Mouse (Mus musculus): ENCODE measurements around the gene Nt5dc3. TPM values are rescaled to one million over a fixed set of nuclear protein-coding genes. Genes with fewer than 3 reads are reported as not detected.

Gene Nt5dc3
- polyA plus RNA-seq, 1 experiment from 2014 or later: 7.8 TPM

- H3K4me2 ChIP-seq (ENCODE audit: low read length): no peak overlapping the region
- H3K9me3 ChIP-seq (ENCODE audit: control insufficient read depth, low read length): no peaks in the 10 kb centered on the region
- no peaks in the 10 kb centered on the region for H3K36me3 ChIP-seq (ENCODE audit: control insufficient read depth, insufficient read depth)
- peaks cover 17% of the 10 kb centered on the region for H3K4me1 ChIP-seq (replicated peaks; ENCODE audit: control insufficient read depth, insufficient read depth, low read length)
- no peak overlapping the region for H3K27ac ChIP-seq (ENCODE audit: low read length)
- ATAC-seq: no peak
- H3K9ac ChIP-seq (replicated peaks; ENCODE audit: low read depth, low read length): no peak overlapping the region
- H3K27me3 ChIP-seq (replicated peaks; ENCODE audit: control insufficient read depth, insufficient read depth, low read length): no peaks in the 10 kb centered on the region
- 79% methylated on average over 4 of the region's 4 CpGs for WGBS
- no peak overlapping the region for H3K4me3 ChIP-seq (replicated peaks; ENCODE audit: low read length)
Measured at GRCm38 (mm10) chr10:86773360-86773759, 5.4 kb upstream of the Nt5dc3 start.

DNA sequence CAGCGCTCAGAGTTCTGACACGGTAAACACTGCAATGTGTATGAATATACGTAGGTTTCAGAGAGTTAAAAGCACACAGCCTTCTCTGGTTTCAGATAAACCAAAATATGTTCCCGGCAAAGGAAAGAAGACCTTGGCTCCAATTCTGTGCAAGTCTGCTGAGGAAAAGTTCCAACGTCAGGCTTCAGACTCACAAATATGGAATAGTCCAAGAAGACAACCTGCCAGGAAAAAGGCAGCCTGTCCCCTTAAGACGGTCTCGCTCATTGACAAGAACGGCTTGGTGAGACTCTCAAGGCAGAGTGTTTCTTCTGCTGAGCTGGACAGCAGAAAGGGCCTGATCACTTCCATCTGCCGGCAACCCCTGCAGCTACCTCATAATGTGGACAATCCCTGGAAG lies 2.5 kb upstream of the Nt5dc3 start:
- Histone ChIP-seq H3K27ac (ENCODE audit: low read length) (no peak overlapping the region), H3K4me1 (replicated peaks; ENCODE audit: control insufficient read depth, insufficient read depth, low read length) (peaks cover 20% of the 10 kb centered on the region)

GRCm38 (mm10) chr10:86777614-86778319 lies 1.0 kb upstream of the Nt5dc3 start:
- H3K4me3 ChIP-seq (replicated peaks; ENCODE audit: low read length): peak overlapping the region; percentile 68
- no peaks in the 10 kb centered on the region for H3K27me3 ChIP-seq (replicated peaks; ENCODE audit: control insufficient read depth, insufficient read depth, low read length)
- WGBS: 43% methylated on average over 19 of the region's 19 CpGs
- peaks cover 29% of the 10 kb centered on the region for H3K4me1 ChIP-seq (replicated peaks; ENCODE audit: control insufficient read depth, insufficient read depth, low read length)
- peak overlapping the region; percentile 70 for H3K9ac ChIP-seq (replicated peaks; ENCODE audit: low read depth, low read length)
- no peak for ATAC-seq
- H3K27ac ChIP-seq (ENCODE audit: low read length): no peak overlapping the region
- no peaks in the 10 kb centered on the region for H3K9me3 ChIP-seq (ENCODE audit: control insufficient read depth, low read length)
- no peaks in the 10 kb centered on the region for H3K36me3 ChIP-seq (ENCODE audit: control insufficient read depth, insufficient read depth)
- peak overlapping the region; percentile 86 for H3K4me2 ChIP-seq (ENCODE audit: low read length)

More for the DNA sequence above, 2.5 kb upstream of the Nt5dc3 start:
- Histone ChIP-seq H3K4me3 (replicated peaks; ENCODE audit: low read length) (no peak overlapping the region), H3K4me2 (ENCODE audit: low read length) (no peak overlapping the region), H3K36me3 (ENCODE audit: control insufficient read depth, insufficient read depth) (no peaks in the 10 kb centered on the region), H3K27me3 (replicated peaks; ENCODE audit: control insufficient read depth, insufficient read depth, low read length) (no peaks in the 10 kb centered on the region), H3K9ac (replicated peaks; ENCODE audit: low read depth, low read length) (no peak overlapping the region), H3K9me3 (ENCODE audit: control insufficient read depth, low read length) (no peaks in the 10 kb centered on the region)
- no peak for ATAC-seq
- WGBS: 71% methylated on average over 9 of the region's 9 CpGs

DNA sequence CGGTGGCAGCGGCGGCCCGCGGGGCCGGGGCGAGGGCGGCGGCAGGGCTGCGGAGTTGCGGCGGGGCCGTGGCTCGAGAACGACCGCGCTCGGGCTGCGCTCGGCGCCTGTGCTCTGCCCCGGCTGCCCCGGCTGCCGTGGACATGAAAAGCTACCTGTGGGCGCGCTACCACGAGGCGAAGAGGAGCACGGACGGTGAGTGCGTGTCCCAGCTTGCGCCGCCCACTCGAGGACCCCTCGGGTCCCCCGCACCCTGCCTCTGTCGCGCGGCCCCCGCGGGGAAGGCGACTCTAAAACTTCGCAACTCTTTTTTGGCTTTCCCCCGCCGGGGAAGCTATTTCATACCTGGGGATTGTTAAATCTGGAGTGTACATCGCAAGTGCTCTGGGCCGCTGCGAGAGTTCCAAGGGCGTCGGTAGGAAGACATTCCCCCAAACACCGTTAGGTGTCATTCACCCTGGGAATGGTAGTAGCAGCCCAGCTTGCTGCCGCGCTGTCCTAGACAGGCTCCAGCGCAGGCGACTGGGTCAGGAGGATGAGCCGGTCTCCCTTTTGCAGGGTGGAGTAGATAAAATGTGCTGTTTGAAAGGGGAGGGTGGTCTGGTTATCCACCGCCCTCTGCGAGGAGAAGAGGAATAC lies 431 bp downstream of the Nt5dc3 start:
- Histone ChIP-seq H3K36me3 (ENCODE audit: control insufficient read depth, insufficient read depth) (no peaks in the 10 kb centered on the region), H3K4me2 (ENCODE audit: low read length) (peak overlapping the region; percentile 86), H3K9me3 (ENCODE audit: control insufficient read depth, low read length) (no peaks in the 10 kb centered on the region), H3K4me3 (replicated peaks; ENCODE audit: low read length) (peak overlapping the region; percentile 68), H3K27me3 (replicated peaks; ENCODE audit: control insufficient read depth, insufficient read depth, low read length) (no peaks in the 10 kb centered on the region), H3K4me1 (replicated peaks; ENCODE audit: control insufficient read depth, insufficient read depth, low read length) (peaks cover 29% of the 10 kb centered on the region), H3K27ac (ENCODE audit: low read length) (peak overlapping the region; percentile 17), H3K9ac (replicated peaks; ENCODE audit: low read depth, low read length) (peak overlapping the region; percentile 70)
- under 1% methylated on average over 57 of the region's 58 CpGs for WGBS
- ATAC-seq: peak; percentile 51

GRCm38 (mm10) chr10:86779816-86780500 lies 1.2 kb downstream of the Nt5dc3 start:
- no peaks in the 10 kb centered on the region for H3K36me3 ChIP-seq (ENCODE audit: control insufficient read depth, insufficient read depth)
- WGBS: 15% methylated on average over 12 of the region's 12 CpGs
- H3K27ac ChIP-seq (ENCODE audit: low read length): no peak overlapping the region; the same call in 1 of the 2 replicates
- H3K4me2 ChIP-seq (ENCODE audit: low read length): peak overlapping the region; percentile 86
- H3K9ac ChIP-seq (replicated peaks; ENCODE audit: low read depth, low read length): peak overlapping the region; percentile 70
- H3K9me3 ChIP-seq (ENCODE audit: control insufficient read depth, low read length): no peaks in the 10 kb centered on the region
- no peak for ATAC-seq
- H3K4me3 ChIP-seq (replicated peaks; ENCODE audit: low read length): peak overlapping the region; percentile 68
- H3K4me1 ChIP-seq (replicated peaks; ENCODE audit: control insufficient read depth, insufficient read depth, low read length): peaks cover 29% of the 10 kb centered on the region
- no peaks in the 10 kb centered on the region for H3K27me3 ChIP-seq (replicated peaks; ENCODE audit: control insufficient read depth, insufficient read depth, low read length)

- Histone ChIP-seq H3K36me3 (ENCODE audit: control insufficient read depth, insufficient read depth) (no peaks in the 10 kb centered on the region), H3K4me2 (ENCODE audit: low read length) (no peak overlapping the region), H3K27me3 (replicated peaks; ENCODE audit: control insufficient read depth, insufficient read depth, low read length) (no peaks in the 10 kb centered on the region), H3K27ac (ENCODE audit: low read length) (no peak overlapping the region), H3K9ac (replicated peaks; ENCODE audit: low read depth, low read length) (no peak overlapping the region), H3K9me3 (ENCODE audit: control insufficient read depth, low read length) (no peaks in the 10 kb centered on the region), H3K4me3 (replicated peaks; ENCODE audit: low read length) (no peak overlapping the region), H3K4me1 (replicated peaks; ENCODE audit: control insufficient read depth, insufficient read depth, low read length) (peaks cover 28% of the 10 kb centered on the region)
- WGBS: 27% methylated on average over 5 of the region's 5 CpGs
- ATAC-seq: no peak
Measured at GRCm38 (mm10) chr10:86781641-86782040, 2.8 kb downstream of the Nt5dc3 start.

DNA sequence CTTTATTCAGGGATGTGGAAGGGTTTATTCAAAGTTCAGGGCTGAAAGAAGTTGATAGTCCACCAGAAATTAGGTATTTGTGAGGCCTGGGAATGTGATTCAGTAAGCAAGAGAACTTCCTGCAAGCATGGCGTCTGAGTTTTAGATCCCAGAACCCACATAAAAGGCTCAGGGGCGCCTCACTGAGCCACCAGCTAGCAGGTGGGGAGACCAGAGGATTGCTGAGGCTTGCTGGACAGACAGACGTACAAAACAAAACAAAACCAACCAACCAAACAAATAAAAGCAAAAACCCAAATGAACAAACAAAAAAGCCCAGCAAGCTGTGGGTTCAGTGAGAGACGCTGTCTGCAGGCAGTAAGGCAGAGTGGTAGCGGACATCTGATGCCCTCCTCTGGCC lies 3.9 kb downstream of the Nt5dc3 start:
- H3K4me2 ChIP-seq (ENCODE audit: low read length): no peak overlapping the region
- no peak for ATAC-seq
- no peak overlapping the region for H3K27ac ChIP-seq (ENCODE audit: low read length)
- no peaks in the 10 kb centered on the region for H3K27me3 ChIP-seq (replicated peaks; ENCODE audit: control insufficient read depth, insufficient read depth, low read length)
- no peaks in the 10 kb centered on the region for H3K9me3 ChIP-seq (ENCODE audit: control insufficient read depth, low read length)
- H3K36me3 ChIP-seq (ENCODE audit: control insufficient read depth, insufficient read depth): no peaks in the 10 kb centered on the region
- H3K9ac ChIP-seq (replicated peaks; ENCODE audit: low read depth, low read length): no peak overlapping the region
- H3K4me3 ChIP-seq (replicated peaks; ENCODE audit: low read length): no peak overlapping the region
- WGBS: 38% methylated on average over 5 of the region's 5 CpGs
- peaks cover 26% of the 10 kb centered on the region for H3K4me1 ChIP-seq (replicated peaks; ENCODE audit: control insufficient read depth, insufficient read depth, low read length)

DNA sequence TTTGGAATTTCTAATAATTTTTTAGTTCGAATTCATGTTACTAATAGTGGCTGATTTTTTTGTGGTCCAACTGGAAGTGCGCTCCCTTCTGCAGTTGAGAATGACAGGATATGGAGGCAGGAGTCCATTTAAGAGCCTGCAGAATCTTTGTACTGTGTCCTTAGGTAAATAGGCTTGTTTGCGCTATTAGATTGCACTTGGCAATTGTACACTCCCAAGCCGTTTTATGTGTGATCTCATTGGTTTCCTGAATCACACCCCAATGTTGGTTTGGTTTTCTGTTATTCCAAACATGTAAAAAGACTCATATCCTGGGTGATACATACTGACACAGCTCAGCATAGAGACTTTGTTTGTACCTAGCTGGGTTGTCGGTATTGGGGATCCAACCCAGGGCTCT lies 4.8 kb downstream of the Nt5dc3 start:
- H3K36me3 ChIP-seq (ENCODE audit: control insufficient read depth, insufficient read depth): no peaks in the 10 kb centered on the region
- peaks cover 25% of the 10 kb centered on the region for H3K4me1 ChIP-seq (replicated peaks; ENCODE audit: control insufficient read depth, insufficient read depth, low read length)
- H3K9ac ChIP-seq (replicated peaks; ENCODE audit: low read depth, low read length): no peak overlapping the region
- no peaks in the 10 kb centered on the region for H3K27me3 ChIP-seq (replicated peaks; ENCODE audit: control insufficient read depth, insufficient read depth, low read length)
- no peaks in the 10 kb centered on the region for H3K9me3 ChIP-seq (ENCODE audit: control insufficient read depth, low read length)
- no peak overlapping the region for H3K4me2 ChIP-seq (ENCODE audit: low read length)
- no peak for ATAC-seq
- 81% methylated on average over 5 of the region's 5 CpGs for WGBS
- H3K4me3 ChIP-seq (replicated peaks; ENCODE audit: low read length): no peak overlapping the region
- H3K27ac ChIP-seq (ENCODE audit: low read length): no peak overlapping the region

DNA sequence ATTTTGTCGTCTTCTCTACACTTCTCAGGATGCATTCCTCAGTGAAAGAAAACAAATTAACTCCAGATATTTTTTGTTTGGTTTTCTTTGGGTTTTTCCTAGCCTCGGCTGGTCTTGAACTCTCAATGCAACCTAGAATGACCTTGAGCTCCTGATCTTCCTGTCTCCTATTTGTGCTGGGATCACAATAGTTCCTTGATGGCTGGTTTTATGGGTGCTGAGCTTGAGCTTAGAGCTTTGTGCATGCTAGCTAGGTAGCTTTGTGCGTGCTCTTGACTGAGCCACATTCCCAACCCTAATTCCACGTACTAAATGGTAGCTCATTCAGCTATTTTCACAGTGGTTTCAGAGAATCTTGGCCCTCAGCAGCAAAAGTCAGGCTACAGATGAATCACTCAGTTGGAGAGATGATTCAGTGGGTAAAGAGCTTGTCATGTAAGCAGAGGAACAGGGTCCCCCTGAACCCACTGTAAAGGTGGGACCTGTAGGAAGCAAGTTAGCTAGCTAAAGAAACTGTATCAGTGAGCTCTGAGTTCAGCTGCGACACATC lies 5.4 kb downstream of the Nt5dc3 start:
- no peaks in the 10 kb centered on the region for H3K27me3 ChIP-seq (replicated peaks; ENCODE audit: control insufficient read depth, insufficient read depth, low read length)
- H3K4me3 ChIP-seq (replicated peaks; ENCODE audit: low read length): no peak overlapping the region
- peaks cover 25% of the 10 kb centered on the region for H3K4me1 ChIP-seq (replicated peaks; ENCODE audit: control insufficient read depth, insufficient read depth, low read length)
- 86% methylated on average over 5 of the region's 5 CpGs for WGBS
- no peak overlapping the region for H3K4me2 ChIP-seq (ENCODE audit: low read length)
- no peaks in the 10 kb centered on the region for H3K9me3 ChIP-seq (ENCODE audit: control insufficient read depth, low read length)
- no peaks in the 10 kb centered on the region for H3K36me3 ChIP-seq (ENCODE audit: control insufficient read depth, insufficient read depth)
- no peak for ATAC-seq
- no peak overlapping the region for H3K9ac ChIP-seq (replicated peaks; ENCODE audit: low read depth, low read length)
- H3K27ac ChIP-seq (ENCODE audit: low read length): no peak overlapping the region

Measured in forebrain, embryonic 16.5 days (tissue).